Mouse (Mus musculus): ENCODE data around the gene Unc13b.

Gene Unc13b

DNA sequence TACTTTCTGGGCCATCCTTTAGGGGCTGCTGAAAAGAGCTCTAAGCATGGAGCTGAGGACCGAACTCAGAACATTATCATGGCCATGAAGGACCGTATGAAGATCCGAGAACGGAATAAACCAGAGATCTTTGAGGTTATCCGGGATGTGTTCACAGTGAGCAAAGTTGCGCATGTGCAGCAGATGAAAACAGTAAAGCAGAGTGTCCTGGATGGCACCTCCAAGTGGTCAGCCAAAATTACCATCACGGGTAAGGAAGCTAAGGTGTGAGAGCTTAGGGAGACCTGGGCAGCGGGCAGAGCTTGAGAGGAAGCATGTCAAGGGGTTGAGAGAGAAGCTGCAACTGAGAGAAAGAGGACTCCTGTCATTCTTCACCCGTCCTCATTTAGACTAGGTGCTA is 178.1 kb downstream of the Unc13b start:
- DNase-seq, result peak; percentile 67

DNA sequence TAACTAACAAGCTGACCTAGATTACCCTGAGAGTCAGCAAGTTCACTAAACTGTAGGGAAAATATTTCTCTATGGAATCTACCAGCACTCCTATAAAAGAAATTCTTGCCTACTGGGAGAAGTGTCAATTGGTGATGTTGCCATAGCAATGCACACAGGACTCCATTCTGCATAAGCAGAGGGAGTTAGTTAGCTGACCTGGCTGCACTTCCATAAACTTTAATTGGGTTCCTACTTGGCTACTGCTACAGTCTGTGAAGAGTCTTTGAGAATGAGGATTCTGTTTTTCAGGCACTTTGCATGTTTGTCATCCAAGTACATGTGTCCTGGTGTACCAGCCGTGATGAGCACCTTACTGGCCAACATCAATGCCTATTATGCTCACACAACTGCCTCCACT is 182.0 kb downstream of the Unc13b start:
- DNase-seq, result peak; percentile 72

GRCm38 (mm10) chr4:43244022-43244421 is 185.3 kb downstream of the Unc13b start:
- DNase-seq, result no peak

- DNase-seq, result peak; percentile 66
Measured at GRCm38 (mm10) chr4:43245776-43246175, 187.0 kb downstream of the Unc13b start.

DNA sequence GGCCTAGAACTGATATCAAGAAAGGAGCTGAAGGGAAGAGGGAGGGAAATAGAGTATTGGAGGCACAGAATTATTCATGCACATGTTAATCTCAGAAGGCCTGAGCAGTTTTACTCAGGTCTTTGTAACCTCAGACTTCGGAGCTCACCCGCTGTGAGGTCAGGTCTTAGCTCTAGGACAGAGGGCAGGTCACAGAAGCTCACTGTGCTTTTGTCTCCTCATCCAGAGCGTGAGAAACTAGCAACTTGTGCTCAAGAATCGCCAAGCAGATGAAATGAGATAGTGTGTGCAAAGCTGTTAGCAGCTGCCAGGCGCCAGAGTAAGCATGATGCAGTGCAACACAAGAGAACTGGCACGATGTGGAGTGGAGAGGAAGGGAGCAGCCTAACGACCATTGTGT is 189.3 kb downstream of the Unc13b start:
- peak; percentile 70 for DNase-seq

DNA sequence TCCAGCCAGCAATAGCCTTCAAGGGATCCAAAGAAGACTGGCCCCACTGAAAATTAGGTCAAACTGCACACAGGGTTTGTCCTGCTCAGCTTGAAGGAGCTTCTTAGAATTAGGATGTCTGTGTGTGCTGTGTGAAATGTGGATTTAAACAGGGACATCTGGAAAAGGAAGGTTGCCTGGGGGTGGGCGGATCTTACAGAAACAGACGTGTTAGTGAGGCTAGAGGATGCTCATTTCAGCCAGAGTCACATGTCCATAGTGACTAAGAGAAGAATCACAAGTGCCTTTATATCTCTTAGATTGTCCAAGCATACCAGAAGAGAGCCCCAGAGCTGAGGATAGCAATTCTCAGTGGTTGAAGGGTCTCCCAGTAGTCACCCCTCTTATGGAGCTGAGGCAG is 190.2 kb downstream of the Unc13b start:
- no peak for DNase-seq

DNA sequence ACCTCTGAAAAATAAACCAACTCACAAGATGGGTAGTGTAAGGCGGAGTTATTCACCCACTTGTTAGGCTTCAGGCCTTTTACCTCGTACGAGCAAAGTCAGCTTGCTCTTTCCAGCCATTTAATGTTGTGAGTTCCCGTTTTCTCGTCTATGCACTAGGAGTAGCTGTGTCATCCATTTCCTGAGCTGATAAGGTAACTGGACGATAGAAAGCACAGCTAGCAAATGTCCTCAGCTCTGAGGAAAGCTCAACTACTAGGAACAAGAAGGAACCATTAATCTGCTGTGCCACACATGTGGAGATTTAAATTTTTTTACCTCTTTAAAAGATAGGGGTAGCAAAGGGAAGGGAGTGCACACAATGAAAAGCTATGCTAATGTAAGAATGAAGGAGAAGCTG is 192.5 kb downstream of the Unc13b start:
- no peak for DNase-seq

DNA sequence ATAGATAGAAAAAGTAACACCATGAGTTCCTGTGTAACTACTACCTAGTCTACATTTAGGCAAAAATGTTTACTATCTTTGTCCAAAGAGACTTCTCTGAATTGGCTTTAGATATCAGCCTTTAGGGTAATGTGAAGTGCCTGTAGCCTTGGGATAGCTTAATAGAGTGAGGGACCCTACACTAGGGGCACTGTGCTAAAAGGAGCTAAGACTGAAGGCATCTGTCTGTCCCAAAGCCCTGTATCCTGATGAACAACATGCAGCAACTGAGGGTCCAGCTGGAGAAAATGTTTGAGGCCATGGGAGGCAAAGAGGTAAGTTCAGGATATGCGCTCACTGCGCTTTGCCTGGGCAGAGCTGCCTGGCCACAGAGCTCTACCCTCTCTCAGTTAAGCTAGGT is 198.3 kb downstream of the Unc13b start:
- no peak for DNase-seq

DNA sequence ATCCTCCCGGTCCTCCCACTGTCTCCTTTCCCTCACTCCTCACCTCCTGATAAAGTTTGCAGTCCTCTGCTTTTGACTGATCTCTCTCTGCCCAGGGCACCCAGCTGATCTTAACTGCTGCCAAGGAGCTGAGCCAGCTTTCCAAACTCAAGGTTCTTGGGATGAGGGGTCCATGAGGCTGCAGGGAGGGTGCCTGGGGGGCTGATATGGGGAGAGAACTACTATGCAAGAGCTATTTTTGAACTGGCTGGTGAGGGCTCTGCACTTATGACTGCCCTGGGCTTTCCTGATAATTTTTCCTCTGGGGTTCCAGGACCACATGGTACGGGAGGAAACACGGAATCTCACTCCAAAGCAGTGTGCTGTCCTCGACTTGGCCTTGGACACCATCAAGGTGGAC is 199.8 kb downstream of the Unc13b start:
- DNase-seq, result no peak

DNA sequence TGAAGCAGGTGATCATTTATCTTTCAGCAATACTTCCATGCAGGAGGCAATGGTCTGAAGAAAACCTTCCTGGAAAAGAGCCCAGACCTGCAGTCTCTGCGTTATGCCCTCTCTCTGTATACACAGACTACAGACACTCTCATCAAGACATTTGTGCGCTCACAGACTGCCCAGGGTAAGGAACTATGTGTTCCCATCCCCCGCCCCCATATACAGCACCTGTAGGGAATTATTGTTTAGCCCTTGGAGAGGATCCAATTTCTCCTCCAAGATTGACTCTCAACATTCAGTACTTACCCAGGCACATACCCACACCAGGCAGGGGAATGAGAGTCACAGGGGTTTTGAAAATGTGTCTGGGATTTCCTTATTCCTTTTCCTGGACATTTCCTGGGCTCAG is 200.7 kb downstream of the Unc13b start:
- DNase-seq, result no peak

DNA sequence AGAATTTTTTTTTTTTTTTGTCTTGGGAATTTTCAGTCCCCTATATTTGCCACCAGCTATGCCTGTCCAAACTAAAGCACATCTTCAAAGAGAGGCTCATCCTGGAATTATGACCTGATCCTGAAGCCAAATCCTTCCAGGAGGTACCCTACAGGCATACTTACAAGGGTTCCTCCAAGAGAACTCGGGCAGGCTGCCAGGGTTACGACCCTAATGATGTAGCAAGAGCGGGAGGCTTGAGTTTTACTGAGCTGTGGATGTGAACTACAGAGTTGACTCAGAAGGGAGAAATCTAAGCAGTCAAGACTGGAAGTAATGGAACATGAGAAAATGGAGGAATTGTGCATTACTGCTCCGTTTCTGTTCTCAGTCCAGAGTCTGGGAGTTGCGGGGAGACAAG is 201.3 kb downstream of the Unc13b start:
- DNase-seq, result no peak

- DNase-seq, result peak; percentile 94
Measured at GRCm38 (mm10) chr4:43262821-43263220, 204.1 kb downstream of the Unc13b start.

GRCm38 (mm10) chr4:43266146-43266545 is 207.4 kb downstream of the Unc13b start:
- no peak for DNase-seq

- DNase-seq, result peak; percentile 97
Measured at GRCm38 (mm10) chr4:43266623-43267322, 208.0 kb downstream of the Unc13b start, which contains the start of gene Atp8b5. TSS of gene Atp8b5 (plus strand) at chr4:43267159.

DNA sequence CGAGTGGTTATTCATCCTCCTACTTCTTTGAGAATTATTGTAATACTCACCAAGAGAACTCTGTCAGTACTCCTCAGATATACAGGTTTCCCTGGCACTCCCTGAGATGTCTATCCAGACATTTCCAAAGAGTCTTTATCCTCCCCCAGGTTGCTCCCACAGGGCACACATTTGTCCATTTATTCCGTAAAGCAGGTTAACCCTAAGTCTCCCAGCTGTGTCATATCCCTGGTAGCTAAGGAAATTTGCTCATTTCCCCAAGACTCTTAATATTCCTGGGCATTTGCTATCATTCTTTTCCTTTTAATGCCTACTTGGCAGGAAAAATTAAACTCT is 208.5 kb downstream of the Unc13b start:
- DNase-seq, result no peak

DNA sequence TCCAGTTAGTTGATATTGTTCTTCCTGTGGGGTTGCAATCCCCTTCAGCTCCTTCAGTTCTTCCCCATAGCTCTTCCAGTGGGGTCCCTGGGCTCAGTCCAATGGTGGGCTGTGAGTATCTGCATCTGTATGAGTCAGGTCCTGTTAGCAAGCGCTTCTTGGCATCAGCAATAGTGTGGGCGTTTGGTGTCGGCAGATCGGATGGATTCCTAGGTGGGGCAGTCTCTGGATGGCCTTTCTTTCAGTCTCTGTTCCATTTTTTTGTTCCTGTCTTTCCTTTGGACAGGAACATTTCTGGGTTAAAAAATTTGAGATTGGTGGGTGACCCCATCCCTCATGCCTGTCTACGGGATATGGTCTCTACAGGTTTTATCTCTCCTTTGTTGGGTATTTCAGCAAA is 226.7 kb downstream of the Unc13b start:
- peak; percentile 76 for DNase-seq

- DNase-seq, result peak; percentile 88
Measured at GRCm38 (mm10) chr4:43287305-43287704, 228.6 kb downstream of the Unc13b start.

DNA sequence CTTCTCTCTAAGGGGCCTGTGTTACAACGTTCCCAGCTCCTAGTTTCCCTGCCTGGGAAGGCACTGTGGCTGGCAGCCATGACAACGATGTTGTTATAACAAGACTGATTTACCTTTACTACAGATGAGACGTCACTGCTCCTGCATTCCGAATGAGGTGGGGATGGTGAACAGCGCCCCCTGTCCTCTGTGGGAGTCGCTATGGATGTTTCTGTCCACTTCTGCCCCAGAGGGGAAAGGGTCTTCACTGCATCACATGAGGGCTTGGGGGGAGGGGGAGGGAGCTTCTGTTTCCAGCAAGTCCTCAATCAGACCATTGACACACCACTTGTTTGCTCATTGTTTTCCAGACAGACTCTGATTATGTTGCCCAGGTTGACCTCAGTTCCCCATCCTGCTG is 235.2 kb downstream of the Unc13b start:
- DNase-seq, result peak; percentile 78

DNA sequence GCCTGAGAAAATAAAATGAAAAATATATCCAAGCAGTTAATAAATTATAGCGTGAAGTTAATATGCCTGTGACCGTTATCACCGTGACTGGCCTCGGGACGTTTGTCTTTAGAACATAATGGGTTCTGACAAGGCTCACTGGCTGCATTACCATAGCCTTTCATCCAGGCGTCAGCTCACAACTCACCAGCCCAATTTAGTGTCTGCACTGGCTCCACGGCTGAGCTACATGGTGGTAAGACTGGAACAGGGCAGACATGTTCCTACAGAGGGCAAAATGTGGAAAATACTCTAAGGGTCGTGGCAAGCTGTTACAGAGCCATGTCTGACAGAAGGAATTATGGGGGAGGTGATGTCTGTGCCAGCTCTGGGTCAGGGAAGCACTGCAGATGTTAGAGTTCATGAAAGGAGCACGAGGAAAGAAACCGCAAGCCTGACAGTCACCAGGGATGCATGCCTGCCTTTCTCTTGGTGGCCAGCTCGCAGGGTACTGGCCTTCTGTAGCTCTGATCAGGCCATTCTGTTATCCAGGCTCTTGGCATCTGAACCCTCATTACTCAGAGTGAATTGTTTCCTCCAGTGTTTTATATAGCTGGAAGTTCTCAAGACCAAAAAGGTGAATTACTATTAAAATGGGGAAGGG is 251.1 kb downstream of the Unc13b start:
- peak; percentile 74 for DNase-seq

Measured in heart, adult 11 months (tissue).